Mouse (Mus musculus): ENCODE data around the gene Trem1. TPM values are rescaled to one million over a fixed set of nuclear protein-coding genes. Genes with fewer than 3 reads are reported as not detected.

Trem1 gene
- total RNA-seq (2022) = not detected

DNA sequence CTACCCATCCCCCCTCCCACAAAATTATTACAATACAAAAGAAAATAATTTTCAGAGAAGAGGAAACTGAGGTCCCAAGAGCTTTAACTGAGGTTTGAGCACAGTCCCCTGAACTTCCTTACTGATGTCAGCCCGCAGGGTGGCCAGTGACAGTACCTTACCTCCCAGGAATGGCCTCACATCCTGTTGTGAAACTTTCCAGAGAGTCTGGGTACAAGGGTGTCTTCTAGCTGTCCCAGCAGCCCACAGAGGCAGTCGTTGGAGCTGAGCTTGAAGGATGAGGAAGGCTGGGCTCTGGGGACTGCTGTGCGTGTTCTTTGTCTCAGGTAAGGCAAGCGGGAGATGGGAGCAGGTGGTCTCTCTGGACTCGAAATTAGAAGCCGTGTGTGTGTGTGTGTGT is at the start of gene Trem1:
Gene Trem1 (plus strand): TSS at position 251 of the 400 bp plus-strand sequence.
- no peak for DNase-seq (ENCODE audit: low spot score in 2 of 2)

- no peak for DNase-seq (ENCODE audit: low spot score in 2 of 2)
Observed at GRCm38 (mm10) chr17:48185252-48185651, 47.3 kb upstream of the Trem1 start.

GRCm38 (mm10) chr17:48192366-48192765 is 40.2 kb upstream of the Trem1 start:
- no peak for DNase-seq (ENCODE audit: low spot score in 2 of 2)

DNA sequence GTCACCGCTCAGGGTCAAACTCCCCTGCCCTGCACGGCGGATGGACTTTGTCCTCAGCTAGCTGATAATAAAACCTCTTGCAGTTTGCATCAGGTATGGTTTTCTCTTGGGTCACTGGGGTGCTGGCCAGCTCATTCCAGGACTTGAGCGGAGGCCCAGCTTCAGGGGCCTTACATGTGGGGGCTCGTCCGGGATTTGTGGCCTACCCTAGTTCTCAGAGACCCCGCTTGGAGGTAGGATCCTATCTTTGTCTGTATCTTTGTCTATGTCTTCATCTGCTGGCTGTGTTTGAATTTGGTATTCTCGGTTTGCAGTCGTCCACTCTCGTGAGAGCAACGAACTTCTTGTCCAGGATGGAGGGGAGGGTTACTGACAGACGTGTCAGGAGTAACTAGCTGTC is 29.5 kb upstream of the Trem1 start:
- no peak for DNase-seq (ENCODE audit: low spot score in 2 of 2)

GRCm38 (mm10) chr17:48212596-48212995 is 20.0 kb upstream of the Trem1 start:
- no peak for DNase-seq (ENCODE audit: low spot score in 2 of 2)

GRCm38 (mm10) chr17:48213511-48213910 is 19.1 kb upstream of the Trem1 start:
- DNase-seq (ENCODE audit: low spot score in 2 of 2) = no peak

GRCm38 (mm10) chr17:48215429-48215828 is 17.1 kb upstream of the Trem1 start:
- DNase-seq (ENCODE audit: low spot score in 2 of 2) = no peak

- no peak for DNase-seq (ENCODE audit: low spot score in 2 of 2)
Observed at GRCm38 (mm10) chr17:48230680-48231079, 1.9 kb upstream of the Trem1 start.

GRCm38 (mm10) chr17:48233789-48234188 is 1.2 kb downstream of the Trem1 start:
- no peak for DNase-seq (ENCODE audit: low spot score in 2 of 2)

DNA sequence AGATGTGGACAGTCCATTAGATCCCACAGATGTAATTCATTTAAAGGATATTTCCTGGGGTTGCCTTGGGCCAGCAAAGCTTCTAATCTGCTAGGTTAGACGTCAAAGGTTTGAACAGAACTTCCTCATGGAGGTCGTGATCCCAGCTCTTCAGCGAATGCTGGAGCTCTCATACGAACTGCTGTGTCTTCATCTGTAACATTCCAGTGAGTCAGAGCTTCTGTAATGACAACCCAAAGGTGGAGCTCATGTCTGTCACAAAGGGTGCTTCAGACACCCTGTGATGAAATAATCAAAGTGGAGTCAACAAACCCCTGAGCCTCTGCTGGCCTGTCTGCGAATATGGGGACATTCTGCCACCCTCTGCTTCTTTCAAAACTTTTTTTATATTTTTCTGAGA is 2.0 kb downstream of the Trem1 start:
- DNase-seq (ENCODE audit: low spot score in 2 of 2) = no peak

DNA sequence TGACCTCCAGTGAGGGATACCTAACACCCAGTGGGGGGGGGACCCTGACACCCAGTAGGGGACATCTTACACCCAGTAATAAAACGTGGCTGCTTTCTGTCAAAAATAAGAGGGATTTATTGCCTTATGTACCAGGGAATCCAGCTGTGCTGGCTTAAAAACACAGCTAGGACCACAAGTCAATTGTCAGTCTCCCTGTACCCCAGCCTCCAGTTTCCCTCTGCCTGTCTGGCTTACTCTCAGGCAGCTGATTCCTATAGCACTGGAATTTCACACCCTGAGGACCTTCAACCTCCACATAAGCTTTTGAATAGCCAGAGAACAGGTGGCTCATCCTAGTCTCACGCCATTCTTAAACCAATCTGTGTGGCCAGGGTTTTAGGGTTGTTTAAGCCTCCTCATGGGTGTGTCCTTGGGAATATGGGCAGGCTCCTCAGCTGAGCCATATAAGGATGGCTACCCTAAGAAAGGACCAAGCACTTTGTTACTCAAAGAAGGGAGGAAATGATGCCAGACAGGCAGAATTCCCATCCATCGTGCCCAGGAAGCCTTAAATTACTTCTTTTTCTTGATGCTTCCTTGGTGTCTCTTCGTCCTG is 3.3 kb downstream of the Trem1 start:
- no peak for DNase-seq (ENCODE audit: low spot score in 2 of 2)

GRCm38 (mm10) chr17:48237621-48238020 is 5.1 kb downstream of the Trem1 start:
- DNase-seq (ENCODE audit: low spot score in 2 of 2) = no peak

DNA sequence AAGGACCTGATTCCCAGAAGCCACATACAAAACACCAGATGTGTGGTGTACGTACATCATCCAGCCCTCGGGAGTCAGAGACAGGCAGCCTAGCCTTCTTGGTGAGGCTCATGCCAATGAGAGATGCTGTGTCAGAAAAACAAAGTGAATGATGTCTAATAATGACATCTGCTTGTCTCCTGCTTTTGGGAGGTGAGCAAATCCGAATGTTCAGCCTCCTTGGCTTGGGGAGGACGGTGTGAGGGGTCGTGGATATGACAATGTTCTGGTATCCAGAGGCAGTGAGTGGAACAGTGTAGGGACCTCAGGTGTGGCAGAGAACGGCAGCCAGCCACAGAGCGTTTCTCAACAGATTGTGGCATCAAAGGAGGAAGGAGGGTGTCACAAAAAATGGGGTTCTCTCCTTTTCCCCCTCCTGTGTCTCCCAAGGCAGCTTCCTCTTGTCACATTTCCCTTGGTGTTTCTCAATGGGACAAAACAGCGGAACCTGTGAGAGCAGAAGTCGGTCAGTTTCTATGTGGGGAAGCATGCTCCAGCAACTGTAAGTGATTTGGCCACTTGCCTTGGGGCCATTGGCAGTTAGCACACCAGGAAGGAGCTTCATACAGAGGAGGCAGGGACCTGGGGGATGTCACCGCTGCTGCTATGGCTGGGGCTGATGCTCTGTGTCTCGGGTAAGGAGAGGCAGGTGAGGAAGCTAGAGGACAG is 14.8 kb downstream of the Trem1 start, which contains the start of gene Trem3:
Gene Trem3 (plus strand): TSS at position 557 of the 708 bp plus-strand sequence.
- no peak for DNase-seq (ENCODE audit: low spot score in 2 of 2)

DNA sequence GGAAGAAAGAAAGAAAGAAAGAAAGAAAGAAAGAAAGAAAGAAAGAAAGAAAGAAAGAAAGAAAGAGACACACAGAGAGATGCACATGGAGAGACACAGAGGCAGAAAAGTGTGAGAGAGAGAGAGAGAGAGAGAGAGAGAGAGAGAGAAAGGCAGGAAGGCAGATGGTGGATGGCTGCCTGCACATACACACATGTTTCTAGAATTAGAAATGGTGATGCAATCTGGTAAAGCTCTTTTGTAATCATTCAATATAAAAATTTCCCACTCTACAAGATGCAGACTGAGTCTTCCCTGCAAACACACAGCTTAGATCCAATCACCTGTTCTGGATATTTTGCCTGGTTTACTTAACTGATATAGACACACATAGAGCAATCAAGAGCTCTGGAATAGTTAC is 16.5 kb downstream of the Trem1 start:
- no peak for DNase-seq (ENCODE audit: low spot score in 2 of 2)

DNA sequence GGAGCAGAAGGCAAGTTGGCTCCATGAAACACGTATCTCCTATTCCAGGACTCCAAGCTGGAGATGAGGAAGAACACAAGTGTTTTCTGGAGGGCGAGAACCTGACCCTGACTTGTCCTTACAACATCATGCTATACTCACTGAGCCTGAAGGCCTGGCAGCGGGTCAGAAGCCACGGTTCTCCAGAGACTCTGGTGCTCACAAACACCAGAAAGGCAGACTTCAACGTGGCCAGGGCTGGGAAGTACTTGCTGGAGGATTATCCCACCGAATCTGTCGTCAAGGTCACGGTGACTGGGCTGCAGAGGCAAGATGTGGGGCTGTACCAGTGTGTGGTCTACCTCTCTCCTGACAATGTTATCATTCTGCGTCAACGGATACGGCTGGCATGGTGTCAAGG is 16.9 kb downstream of the Trem1 start:
- no peak for DNase-seq (ENCODE audit: low spot score in 2 of 2)

DNA sequence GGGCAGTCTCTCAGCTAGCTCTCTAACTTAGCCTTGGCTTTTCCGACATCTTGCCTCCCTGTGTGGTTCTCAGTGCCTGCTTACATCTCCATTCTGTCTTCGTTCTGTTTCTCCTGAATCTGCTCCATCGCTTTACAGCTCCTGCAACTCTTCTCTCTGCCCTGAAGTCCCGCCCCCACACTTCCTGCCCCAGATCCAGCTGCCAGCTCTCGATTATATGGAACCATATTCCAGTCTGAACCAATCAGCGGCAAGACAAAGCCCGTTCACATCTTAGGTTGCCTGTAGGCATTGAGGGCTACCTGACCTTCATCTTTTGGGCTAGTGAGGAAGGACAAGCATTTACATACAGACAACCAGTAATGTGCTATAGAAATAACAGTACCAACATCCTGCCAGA is 18.1 kb downstream of the Trem1 start:
- no peak for DNase-seq (ENCODE audit: low spot score in 2 of 2)

DNA sequence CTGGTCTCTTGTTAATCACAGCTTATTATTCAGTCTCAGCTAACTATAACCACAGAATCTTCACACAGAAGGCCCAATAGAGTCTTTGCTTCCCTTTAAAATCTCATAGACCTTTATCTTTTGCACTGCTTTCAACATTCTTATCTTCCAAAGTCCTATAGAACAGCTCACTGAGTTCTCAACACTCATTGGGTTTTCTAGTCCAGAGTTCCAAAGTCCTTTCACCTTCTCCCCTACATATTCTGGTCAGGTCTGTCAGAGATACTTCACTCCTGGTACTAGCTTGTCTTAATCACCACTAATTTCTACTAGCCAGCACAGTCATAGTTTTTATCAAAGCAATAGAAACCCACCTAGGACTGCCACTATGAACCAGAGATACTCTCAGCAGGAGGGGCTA is 24.0 kb downstream of the Trem1 start:
- DNase-seq (ENCODE audit: low spot score in 2 of 2) = no peak

- DNase-seq (ENCODE audit: low spot score in 2 of 2) = no peak
Observed at GRCm38 (mm10) chr17:48261868-48262267, 29.3 kb downstream of the Trem1 start.

DNA sequence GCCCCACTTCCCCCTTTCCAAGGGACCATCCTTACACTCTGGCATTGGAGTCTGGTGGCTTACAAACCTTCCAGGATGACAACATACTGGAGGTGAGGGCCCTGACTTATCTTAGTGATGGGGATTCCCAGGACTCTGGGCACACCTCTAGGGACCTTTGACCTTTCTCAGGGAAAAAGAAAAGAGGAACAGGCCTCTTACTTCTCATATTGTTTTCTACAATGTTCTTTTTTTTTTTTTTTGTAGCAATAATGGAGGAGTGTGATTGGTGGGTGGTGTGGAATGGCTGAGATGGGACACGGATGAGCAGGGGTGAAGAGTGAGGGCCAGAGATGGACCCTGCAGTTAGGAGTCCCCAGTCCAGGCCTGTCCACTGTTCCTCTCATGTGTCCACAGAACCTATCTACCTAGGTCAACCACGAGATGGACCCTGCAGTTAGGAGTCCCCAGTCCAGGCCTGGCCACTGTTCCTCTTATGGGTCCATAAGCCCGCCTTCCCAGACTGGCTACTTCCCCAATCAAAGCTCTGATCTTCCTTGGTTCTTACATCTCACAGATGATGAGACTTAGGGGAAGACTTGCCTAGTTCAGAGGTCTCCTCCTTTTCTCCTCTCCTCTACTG is 31.3 kb downstream of the Trem1 start, which contains the start of gene Treml4:
Gene Treml4 (plus strand): TSS at position 555 of the 622 bp plus-strand sequence.
- no peak for DNase-seq (ENCODE audit: low spot score in 2 of 2)

DNA sequence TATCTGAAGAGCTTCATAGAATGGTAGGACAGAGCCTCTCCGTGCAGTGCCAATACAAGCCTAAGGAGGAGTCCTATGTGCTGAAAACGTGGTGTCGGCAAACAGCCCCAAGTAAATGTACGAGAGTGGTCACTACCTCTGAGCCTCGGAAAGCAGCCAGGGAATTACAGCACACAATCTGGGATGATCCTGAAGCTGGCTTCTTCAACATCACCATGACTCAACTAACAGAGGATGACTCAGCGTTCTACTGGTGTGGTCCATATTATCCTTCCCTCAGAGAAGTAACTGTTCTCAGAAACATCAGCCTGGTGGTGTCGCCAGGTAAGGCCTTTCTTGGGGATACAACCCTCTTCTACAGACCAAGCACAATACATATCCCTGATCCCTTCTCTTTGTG is 32.1 kb downstream of the Trem1 start:
- no peak for DNase-seq (ENCODE audit: low spot score in 2 of 2)

GRCm38 (mm10) chr17:48266138-48266537 is 33.6 kb downstream of the Trem1 start:
- no peak for DNase-seq (ENCODE audit: low spot score in 2 of 2)

GRCm38 (mm10) chr17:48266610-48267304 is 34.2 kb downstream of the Trem1 start:
- no peak for DNase-seq (ENCODE audit: low spot score in 2 of 2)
